ENCODE assay signal across 8 mouse cellular contexts in genomic region chr8:46010746-46011680, GRCm38 (mm10). TPM values are rescaled to one million over a fixed set of nuclear protein-coding genes. Genes with fewer than 3 reads are reported as not detected.
DNase-seq lines count a peak whose midpoint lies in the region.

No protein-coding gene starts in this region.

- intact Hi-C loops in gastrocnemius, postnatal 14 days (cut with DNase I; ENCODE audit: low total_unique reads) = no loop called here
- intact Hi-C loops in heart, postnatal 14 days (cut with DNase I) = no loop called here
- intact Hi-C loops in left cerebral cortex, postnatal 14 days (cut with DNase I) = no loop called here

- peak; percentile 15 for DNase-seq in gastrocnemius, postnatal 10 days
- DNase-seq in gastrocnemius, postnatal 14 days = no peak
- DNase-seq in embryo, embryonic 9.5 days (ENCODE audit: extremely low spot score) = peak; percentile 45
- DNase-seq in heart, postnatal 14 days = peak; percentile 40 to 45
- peak; percentile 32 to 35 for DNase-seq in left cerebral cortex, postnatal 14 days (ENCODE audit: low spot score in 2 of 2)
- DNase-seq in mesoderm, embryonic 11.5 days (ENCODE audit: low read depth, low spot score) = peak; percentile 15
- peak; percentile 79 for DNase-seq in yolk sac, embryonic 10.5 days (ENCODE audit: low spot score)
- no peak for DNase-seq in urinary bladder, postnatal 10 days (ENCODE audit: low spot score)

RNA-seq across cellular contexts. Expression of gene Ankrd37, which starts 5.5 kb away (rescaled TPM):
- 1 to 10 TPM; 1.5 to 2.9 TPM for total RNA-seq in gastrocnemius, postnatal 10 days (2021)
- 1 to 10 TPM; 1.2 to 2.6 TPM for total RNA-seq in gastrocnemius, postnatal 14 days (2021)
- total RNA-seq in heart, postnatal 14 days (2021) = 10 to 100 TPM in 1 of 2 experiments, 1 to 10 TPM in 1; 10.0 to 10.7 TPM
- total RNA-seq in left cerebral cortex, postnatal 14 days (2021) = 10 to 100 TPM in 1 of 2 experiments, 1 to 10 TPM in 1; 8.8 to 14.8 TPM

RNA-seq across cellular contexts. Expression of gene Lrp2bp, which starts 11.9 kb away (rescaled TPM):
- total RNA-seq in gastrocnemius, postnatal 10 days (2021) = 1 to 10 TPM in 1 of 2 experiments, under 1 TPM in 1; 0.66 to 2.2 TPM
- 1 to 10 TPM; 3.0 TPM for total RNA-seq in gastrocnemius, postnatal 14 days (2021)
- total RNA-seq in heart, postnatal 14 days (2021) = 1 to 10 TPM; 1.3 to 2.3 TPM
- under 1 TPM; 0.62 to 0.76 TPM for total RNA-seq in left cerebral cortex, postnatal 14 days (2021)

RNA-seq across cellular contexts. Expression of gene Ufsp2, which starts 35.7 kb away (rescaled TPM):
- total RNA-seq in gastrocnemius, postnatal 10 days (2021) = 10 to 100 TPM; 37.2 to 37.8 TPM
- total RNA-seq in gastrocnemius, postnatal 14 days (2021) = 10 to 100 TPM; 36.1 to 36.7 TPM
- 10 to 100 TPM; 32.7 to 33.5 TPM for total RNA-seq in heart, postnatal 14 days (2021)
- total RNA-seq in left cerebral cortex, postnatal 14 days (2021) = 10 to 100 TPM; 53.8 to 59.1 TPM

RNA-seq across cellular contexts. Expression of gene 1700029J07Rik, which starts 36.0 kb away (rescaled TPM):
- total RNA-seq in gastrocnemius, postnatal 10 days (2021) = under 1 TPM; 0.68 TPM
- under 1 TPM; 0.53 to 0.80 TPM for total RNA-seq in gastrocnemius, postnatal 14 days (2021)
- 1 to 10 TPM in 1 of 2 experiments, under 1 TPM in 1; 0.83 to 1.0 TPM for total RNA-seq in heart, postnatal 14 days (2021)
- 1 to 10 TPM; 2.2 to 3.2 TPM for total RNA-seq in left cerebral cortex, postnatal 14 days (2021)

Comparison
In these comparisons a context has a peak if more than half of its experiments do, and no peak if none do; other contexts are left out.
1. DNase-seq: peak in gastrocnemius, postnatal 10 days (single experiment), embryo, embryonic 9.5 days (single experiment), heart, postnatal 14 days (2 of 2), left cerebral cortex, postnatal 14 days (2 of 2), mesoderm, embryonic 11.5 days (single experiment) and yolk sac, embryonic 10.5 days (single experiment); none in gastrocnemius, postnatal 14 days (single experiment) and urinary bladder, postnatal 10 days (single experiment).